Mouse (Mus musculus) embryonic fibroblast, embryonic 13.5 days (primary cell): ENCODE measurements at regions not wholly inside any gene's neighbourhood (a gene's known extent, or its start where the extent isn't known, plus 50 kb on each side); places are given as distances from the start of the nearest gene placed in this dataset.

Experiments
- H3K27ac ChIP-seq: 2 replicates; pipeline ENCODE4 v1.5.1; 2012; ENCODE audit warnings: low read length, control low read depth, inconsistent platforms; ENCODE audit not compliant: insufficient read depth
- H3K4me1 ChIP-seq: 2 replicates; pipeline ENCODE4 v1.6.1; 2011; ENCODE audit warnings: low read length; ENCODE audit not compliant: control insufficient read depth, insufficient read depth
- H3K4me3 ChIP-seq: 2 replicates; pipeline ENCODE4 v1.5.1; 2011; ENCODE audit warnings: mild to moderate bottlenecking, control low read depth, low read length; ENCODE audit not compliant: insufficient read depth
- CTCF ChIP-seq: IDR thresholded peaks from 2 replicates; pipeline ENCODE4 v1.5.1; 2011; ENCODE audit warnings: mild to moderate bottlenecking, control low read depth, low read length, moderate library complexity, borderline replicate concordance; ENCODE audit not compliant: insufficient read depth
- POLR2A ChIP-seq: IDR thresholded peaks from 2 replicates; pipeline ENCODE4 v1.6.1; 2011; ENCODE audit warnings: low read depth, mild to moderate bottlenecking, control low read depth, low read length, moderate library complexity

- H3K27ac ChIP-seq, result no peak overlapping the region
- H3K4me1 ChIP-seq, result no peaks in the 10 kb centered on the region
- no peak overlapping the region for H3K4me3 ChIP-seq
- TF ChIP-seq POLR2A (no peak), CTCF (no peak)
Measured at GRCm38 (mm10) chr9:81726542-81726941, 92.9 kb upstream of the Htr1b start.

- TF ChIP-seq POLR2A, result no peak
- TF ChIP-seq CTCF, result no peak
- Histone ChIP-seq H3K27ac (peak overlapping the region; percentile 85), H3K4me1 (no peaks in the 10 kb centered on the region), H3K4me3 (no peak overlapping the region)
Measured at GRCm38 (mm10) chr9:81720103-81720502, 86.5 kb upstream of the Htr1b start.

- Histone ChIP-seq H3K4me1 (no peaks in the 10 kb centered on the region), H3K27ac (no peak overlapping the region), H3K4me3 (no peak overlapping the region)
- TF ChIP-seq CTCF (no peak), POLR2A (no peak)
Measured at GRCm38 (mm10) chr9:81716980-81717868, 83.6 kb upstream of the Htr1b start.

- no peak overlapping the region for H3K4me3 ChIP-seq
- H3K4me1 ChIP-seq, result no peaks in the 10 kb centered on the region; the same call in 1 of the 2 replicates
- no peak for TF ChIP-seq POLR2A
- no peak for TF ChIP-seq CTCF
- no peak overlapping the region for H3K27ac ChIP-seq
Measured at GRCm38 (mm10) chr9:81691351-81691750, 57.7 kb upstream of the Htr1b start.

- TF ChIP-seq CTCF, result no peak
- no peak for TF ChIP-seq POLR2A
- Histone ChIP-seq H3K27ac (no peak overlapping the region), H3K4me3 (no peak overlapping the region), H3K4me1 (no peaks in the 10 kb centered on the region; the same call in 1 of the 2 replicates)
Measured at GRCm38 (mm10) chr9:81689744-81690143, 56.1 kb upstream of the Htr1b start.
